Mouse (Mus musculus) heart, postnatal 14 days (tissue): ENCODE data around the gene Rabif. TPM values are rescaled to one million over a fixed set of nuclear protein-coding genes. Genes with fewer than 3 reads are reported as not detected.

Experiments used
- DNase-seq, 2 experiments: peaks; one replicate each; pipeline ENCODE4 v3.0.0; 2021 to 2022
- intact Hi-C: fragments of 180-260 bp; cut with DNase I; formaldehyde crosslinking; loops from one replicate; pipeline ENCODE4 v1.15.1; 2025
- total RNA-seq, 2 experiments: library from RNA; stranded (reverse); gene quantifications; 2 replicates each; pipeline ENCODE4 v1.2.3; 2021

Rabif gene
- total RNA-seq, 2 experiments from 2014 or later: 10.4 to 10.6 TPM

GRCm38 (mm10) chr1:134548231-134548630 is 53.8 kb downstream of the Rabif start:
- intact Hi-C loops: no loop called here
- peak; percentile 5 to 7 for DNase-seq

GRCm38 (mm10) chr1:134549632-134550132 is 55.2 kb downstream of the Rabif start, which contains the start of gene Mgat4e:
Mgat4e (minus strand) TSS chr1:134549682.
- no peak for DNase-seq
- intact Hi-C loops: no loop called here

DNA sequence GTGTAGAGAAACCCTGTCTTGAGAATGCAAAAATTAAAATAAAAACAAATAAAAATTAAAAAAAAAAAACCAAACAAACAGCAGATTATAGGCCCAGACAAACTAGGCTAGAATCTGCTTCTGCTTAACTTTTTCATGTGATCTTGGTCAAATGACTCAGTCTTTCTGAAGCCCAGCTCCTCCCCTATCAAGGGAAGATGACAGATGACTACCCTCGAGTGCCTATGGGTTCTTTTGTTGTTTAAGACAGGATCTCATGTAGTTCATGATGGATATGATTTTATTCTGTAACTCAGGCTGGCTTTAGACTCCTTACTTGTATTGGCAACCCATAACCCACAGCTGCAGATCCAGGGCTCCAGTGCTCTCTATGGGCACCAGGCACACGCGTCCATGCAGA is 57.4 kb downstream of the Rabif start:
- DNase-seq: no peak
- intact Hi-C loops: no loop called here

DNA sequence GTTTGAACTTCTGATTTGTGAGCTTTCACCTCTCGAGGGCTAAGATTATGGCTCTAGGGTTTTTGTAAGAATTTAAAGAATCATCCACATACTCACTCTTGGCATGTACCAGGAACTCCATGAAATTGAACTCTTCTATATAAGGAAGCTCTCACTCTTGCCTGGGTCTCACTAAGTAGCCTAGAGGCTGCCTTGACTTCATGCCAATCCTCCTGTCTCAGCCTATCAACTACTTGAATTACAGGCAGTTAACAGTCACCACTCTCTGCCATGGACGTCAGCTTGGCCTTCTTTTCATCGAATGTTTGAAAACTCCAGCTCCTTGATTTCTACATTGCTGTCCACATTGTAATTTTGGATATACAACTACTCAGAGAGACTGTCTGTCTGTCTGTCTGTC is 57.9 kb downstream of the Rabif start:
- intact Hi-C loops: no loop called here
- DNase-seq: no peak

DNA sequence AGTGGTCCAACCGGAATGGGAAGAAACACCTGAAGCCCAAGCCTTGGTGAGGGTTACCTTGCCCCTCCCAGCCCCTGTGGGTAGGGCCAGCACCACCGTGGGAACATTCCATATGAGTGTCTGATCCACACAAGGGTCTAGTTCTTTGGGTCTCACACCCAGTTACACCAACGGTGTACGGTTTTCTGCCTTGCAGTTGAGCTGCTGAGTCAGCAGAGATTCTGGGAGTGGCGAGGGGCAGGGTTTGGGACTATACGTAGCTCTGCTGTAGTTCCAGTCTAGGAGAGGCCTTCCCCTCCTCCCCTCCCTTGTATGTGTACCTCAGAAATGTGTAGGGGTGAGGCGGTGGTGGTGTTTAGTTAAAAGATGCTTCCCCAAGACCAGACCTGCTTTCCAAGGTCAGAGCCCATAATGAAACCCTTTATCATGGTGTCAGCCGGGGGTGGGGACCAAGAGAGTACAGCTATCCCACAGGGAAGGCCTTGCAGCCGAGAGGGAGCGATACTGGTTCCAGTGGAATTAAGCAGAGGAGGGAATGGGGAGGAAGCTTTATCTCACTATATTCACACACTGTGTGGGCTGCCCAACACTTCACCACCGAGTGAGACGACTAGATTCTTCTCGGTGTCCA is 60.9 kb downstream of the Rabif start:
- intact Hi-C loops: no loop called here
- no peak for DNase-seq

GRCm38 (mm10) chr1:134555871-134556670 is 61.6 kb downstream of the Rabif start:
- peak; percentile 7 to 58 for DNase-seq
- intact Hi-C loops: no loop called here

GRCm38 (mm10) chr1:134556671-134557218 is 62.3 kb downstream of the Rabif start:
- intact Hi-C loops: no loop called here
- peak; percentile 96 for DNase-seq

Other genes starting within 250 kb of the Rabif start
- not detected for gene Myog, start 204.7 kb upstream of the Rabif start, total RNA-seq
- 1 to 10 TPM; 2.8 to 3.5 TPM for gene Ppfia4, start 161.7 kb upstream of the Rabif start, total RNA-seq
- gene Tmem183a, start 132.7 kb upstream of the Rabif start, total RNA-seq: 10 to 100 TPM; 22.6 to 22.8 TPM
- not detected for gene 4933406M09Rik, start 108.7 kb upstream of the Rabif start, total RNA-seq
- 10 to 100 TPM; 26.0 to 28.4 TPM for gene Cyb5r1, start 89.1 kb upstream of the Rabif start, total RNA-seq
- gene Adipor1, start 79.3 kb upstream of the Rabif start, total RNA-seq: 100 to 1,000 TPM; 137 to 142 TPM
- gene Klhl12, start 39.1 kb upstream of the Rabif start, total RNA-seq: 10 to 100 TPM; 18.1 to 19.9 TPM
- not detected for gene Mgat4e, start 55.0 kb downstream of the Rabif start, total RNA-seq
- 10 to 100 TPM; 25.5 to 25.8 TPM for gene Kdm5b, start 65.5 kb downstream of the Rabif start, total RNA-seq
- not detected for gene Syt2, start 152.0 kb downstream of the Rabif start, total RNA-seq